Mouse (Mus musculus): ENCODE measurements around the gene Actl9. TPM values are rescaled to one million over a fixed set of nuclear protein-coding genes. Genes with fewer than 3 reads are reported as not detected.

Gene Actl9
- not detected for polyA plus RNA-seq (2021)

GRCm38 (mm10) chr17:33432019-33432946 lies at the start of gene Actl9:
TSS of gene Actl9 (plus strand) at chr17:33432896.
- in situ Hi-C loops (cut with MboI; ENCODE audit: low pct_unique_long_range_greater_than_20kb), result no loop called here
- ATAC-seq, result no peak
- TF ChIP-seq CTCF (IDR thresholded peaks at IDR 0.05), result no peak
- H3K27me3 ChIP-seq, result peaks cover 14% of the 10 kb centered on the region
- CTCF ChIA-PET, result no interaction called here
- DNase-seq (ENCODE audit: low read depth, low spot score), result no peak
- POLR2A ChIA-PET, result no interaction called here

- ATAC-seq, result no peak
- no peak for DNase-seq (ENCODE audit: low read depth, low spot score)
- no peak for TF ChIP-seq CTCF (IDR thresholded peaks at IDR 0.05)
Observed at GRCm38 (mm10) chr17:33385705-33386104, 47.0 kb upstream of the Actl9 start.

GRCm38 (mm10) chr17:33392271-33392670 lies 40.4 kb upstream of the Actl9 start:
- ATAC-seq (no peak), DNase-seq (ENCODE audit: low read depth, low spot score) (no peak)
- no peak for TF ChIP-seq CTCF (IDR thresholded peaks at IDR 0.05)
- ChIA-PET CTCF (no interaction called here), POLR2A (no interaction called here)
- H3K27me3 ChIP-seq, result peaks cover under 1% of the 10 kb centered on the region
- in situ Hi-C loops (cut with MboI; ENCODE audit: low pct_unique_long_range_greater_than_20kb), result no loop called here

More at GRCm38 (mm10) chr17:33385705-33386104, 47.0 kb upstream of the Actl9 start:
- no peaks in the 10 kb centered on the region for H3K27me3 ChIP-seq
- in situ Hi-C loops (cut with MboI; ENCODE audit: low pct_unique_long_range_greater_than_20kb), result no loop called here
- CTCF ChIA-PET, result interaction anchor here (0.7 kb wide), 1 partner anchor 36 kb away, joined by 3 read pairs; no protein-coding TSS in a partner anchor
- POLR2A ChIA-PET, result no interaction called here

GRCm38 (mm10) chr17:33394182-33395034 lies 38.3 kb upstream of the Actl9 start, which contains the start of gene Zfp101:
TSS of gene Zfp101 (minus strand) at chr17:33394641.
- in situ Hi-C loops (cut with MboI; ENCODE audit: low pct_unique_long_range_greater_than_20kb), result no loop called here
- ChIA-PET CTCF (no interaction called here), POLR2A (interaction anchor here (0.7 kb wide), 1 partner anchor 1391 kb away, joined by 11 read pairs; no protein-coding TSS in a partner anchor)
- ATAC-seq, result peak; percentile 99
- TF ChIP-seq CTCF (IDR thresholded peaks at IDR 0.05), result no peak
- peak; percentile 73 for DNase-seq (ENCODE audit: low read depth, low spot score)
- peaks cover 14% of the 10 kb centered on the region for H3K27me3 ChIP-seq

GRCm38 (mm10) chr17:33439148-33439547 lies 6.5 kb downstream of the Actl9 start:
- CTCF ChIA-PET, result interaction anchor here (1.0 kb wide), 1 partner anchor 100 kb away, joined by 3 read pairs; no protein-coding TSS in a partner anchor
- peak; percentile 67 for ATAC-seq
- TF ChIP-seq CTCF (IDR thresholded peaks at IDR 0.05), result peak; percentile 72
- POLR2A ChIA-PET, result no interaction called here
- peaks cover 13% of the 10 kb centered on the region for H3K27me3 ChIP-seq
- in situ Hi-C loops (cut with MboI; ENCODE audit: low pct_unique_long_range_greater_than_20kb), result no loop called here
- DNase-seq (ENCODE audit: low read depth, low spot score), result peak; percentile 17

GRCm38 (mm10) chr17:33439922-33440321 lies 7.2 kb downstream of the Actl9 start:
- ATAC-seq, result no peak
- peaks cover 9% of the 10 kb centered on the region for H3K27me3 ChIP-seq
- DNase-seq (ENCODE audit: low read depth, low spot score), result no peak
- CTCF ChIA-PET, result no interaction called here
- TF ChIP-seq CTCF (IDR thresholded peaks at IDR 0.05), result no peak
- POLR2A ChIA-PET, result no interaction called here
- in situ Hi-C loops (cut with MboI; ENCODE audit: low pct_unique_long_range_greater_than_20kb), result loop anchor here (5.0 kb wide), 2 partner anchors 97 to 387 kb away; no protein-coding TSS in a partner anchor

GRCm38 (mm10) chr17:33441159-33441558 lies 8.5 kb downstream of the Actl9 start:
- no peak for TF ChIP-seq CTCF (IDR thresholded peaks at IDR 0.05)
- ChIA-PET CTCF (no interaction called here), POLR2A (no interaction called here)
- no peak for DNase-seq (ENCODE audit: low read depth, low spot score)
- ATAC-seq, result no peak
- in situ Hi-C loops (cut with MboI; ENCODE audit: low pct_unique_long_range_greater_than_20kb), result loop anchor here (5.0 kb wide), 2 partner anchors 96 to 386 kb away; no protein-coding TSS in a partner anchor
- H3K27me3 ChIP-seq, result peaks cover 8% of the 10 kb centered on the region

- ATAC-seq, result no peak
- ChIA-PET POLR2A (no interaction called here), CTCF (interaction anchor here (1.3 kb wide), 1 partner anchor 146 kb away, joined by 3 read pairs; no protein-coding TSS in a partner anchor)
- no peak for DNase-seq (ENCODE audit: low read depth, low spot score)
- in situ Hi-C loops (cut with MboI; ENCODE audit: low pct_unique_long_range_greater_than_20kb), result no loop called here
- TF ChIP-seq CTCF (IDR thresholded peaks at IDR 0.05), result no peak
- H3K27me3 ChIP-seq, result peaks cover 5% of the 10 kb centered on the region
Observed at GRCm38 (mm10) chr17:33456631-33457030, 23.9 kb downstream of the Actl9 start.

GRCm38 (mm10) chr17:33471206-33471605 lies 38.5 kb downstream of the Actl9 start:
- no peak for DNase-seq (ENCODE audit: low read depth, low spot score)
- no peak for ATAC-seq
- CTCF ChIA-PET, result no interaction called here
- no peak for TF ChIP-seq CTCF (IDR thresholded peaks at IDR 0.05)
- H3K27me3 ChIP-seq, result peaks cover 22% of the 10 kb centered on the region
- in situ Hi-C loops (cut with MboI; ENCODE audit: low pct_unique_long_range_greater_than_20kb), result no loop called here
- POLR2A ChIA-PET, result no interaction called here

Other genes with a start within 250 kb of the Actl9 start
- not detected for gene Olfr239, start 241.6 kb upstream of the Actl9 start, polyA plus RNA-seq (2021)
- not detected for gene Olfr1564, start 211.2 kb upstream of the Actl9 start, polyA plus RNA-seq (2021)
- 8.2 TPM for gene Zfp955a, start 177.8 kb upstream of the Actl9 start, polyA plus RNA-seq (2021)
- gene Olfr63, start 168.2 kb upstream of the Actl9 start, polyA plus RNA-seq (2021), result 0.01 TPM
- gene Zfp955b, start 143.4 kb upstream of the Actl9 start, polyA plus RNA-seq (2021), result 9.7 TPM
- gene Zfp81, start 74.0 kb upstream of the Actl9 start, polyA plus RNA-seq (2021), result 7.5 TPM
- gene Zfp101, start 38.3 kb upstream of the Actl9 start, polyA plus RNA-seq (2021), result 5.9 TPM
- gene Adamts10, start 91.3 kb downstream of the Actl9 start, polyA plus RNA-seq (2021), result 15.4 TPM
- gene Myo1f, start 122.8 kb downstream of the Actl9 start, polyA plus RNA-seq (2021), result not detected
- 33.0 TPM for gene Zfp414, start 196.2 kb downstream of the Actl9 start, polyA plus RNA-seq (2021)
- 0.56 TPM for gene Pram1, start 205.2 kb downstream of the Actl9 start, polyA plus RNA-seq (2021)

Data from Patski (cell line).